Comparison of ENCODE assay signal across 21 mouse cellular contexts in genomic region chr9:66657116-66657758, GRCm38 (mm10). TPM values are rescaled to one million over a fixed set of nuclear protein-coding genes. Genes with fewer than 3 reads are reported as not detected.
DNase-seq lines count a peak whose midpoint lies in the region; ATAC-seq lines count a peak whose summit lies in the region.
"Had no signal": no experiment of that assay in that cellular context is flagged by ENCODE, and none has a peak within 500 bp of the region (broad histone marks: within the 10 kb centered on the region; RNA-seq: fewer than 3 reads in every experiment).

No protein-coding gene starts in this region.

- no peak overlapping the region for H3K4me3 ChIP-seq in intestine, embryonic 16.5 days (ENCODE audit: low read length)
- H3K4me3 ChIP-seq: embryonic facial prominence, embryonic 10.5 days; heart, embryonic 15.5 days; hindbrain, embryonic 13.5 days had no signal

- no peak overlapping the region for H3K27ac ChIP-seq in intestine, embryonic 16.5 days (ENCODE audit: low read length)
- H3K27ac ChIP-seq: embryonic facial prominence, embryonic 10.5 days; heart, embryonic 15.5 days; hindbrain, embryonic 13.5 days; hindbrain, postnatal 0 days had no signal

- WGBS in intestine, embryonic 16.5 days: 75% methylated on average over 7 of the region's 7 CpGs

- H3K9me3 ChIP-seq in intestine, embryonic 16.5 days (ENCODE audit: control insufficient read depth, low read length): no peaks in the 10 kb centered on the region
- H3K9me3 ChIP-seq: embryonic facial prominence, embryonic 10.5 days; heart, embryonic 15.5 days; hindbrain, embryonic 13.5 days had no signal

- no peaks in the 10 kb centered on the region for H3K36me3 ChIP-seq in intestine, embryonic 16.5 days (ENCODE audit: control insufficient read depth, insufficient read depth, low read length)
- H3K36me3 ChIP-seq: embryonic facial prominence, embryonic 10.5 days; heart, embryonic 15.5 days; hindbrain, embryonic 13.5 days had no signal

- H3K4me2 ChIP-seq in intestine, embryonic 16.5 days (ENCODE audit: low read depth, low read length): no peak overlapping the region
- H3K4me2 ChIP-seq: heart, embryonic 11.5 days; heart, embryonic 15.5 days; hindbrain, embryonic 13.5 days had no signal

- H3K9ac ChIP-seq in intestine, embryonic 16.5 days (ENCODE audit: low read depth, low read length): no peak overlapping the region
- H3K9ac ChIP-seq: heart, embryonic 15.5 days; hindbrain, embryonic 13.5 days had no signal

- peak; percentile 84 for DNase-seq in brain, adult 2 months (ENCODE audit: low read depth, low spot score)
- peak; percentile 76 for DNase-seq in cerebellum, adult 11 months
- DNase-seq in cerebellum, adult 8-10 months: peak; percentile 74
- peak; percentile 86 to 88 for DNase-seq in cerebellum, postnatal 14 days
- DNase-seq in gastrocnemius, postnatal 4 days (ENCODE audit: low spot score in 2 of 2): no peak
- DNase-seq in yolk sac, embryonic 10.5 days (ENCODE audit: low spot score): no peak
- DNase-seq: adrenal gland, postnatal 14 days; gastrocnemius, postnatal 36 days; heart, adult 18-20 months; heart, postnatal 14 days; kidney, adult 2 months had no signal

- no peaks in the 10 kb centered on the region for H3K27me3 ChIP-seq in intestine, embryonic 16.5 days (replicated peaks; ENCODE audit: control insufficient read depth, insufficient read depth, low read length)
- H3K27me3 ChIP-seq: CH12.LX; heart, embryonic 15.5 days; hindbrain, embryonic 13.5 days; Patski had no signal

- ATAC-seq in intestine, embryonic 16.5 days: no peak
- ATAC-seq: activated CD4-positive, CD25-positive, alpha-beta regulatory T cell, adult 4 months; forebrain, embryonic 14.5 days; hindbrain, postnatal 0 days; Patski had no signal

- H3K4me1 ChIP-seq in intestine, embryonic 16.5 days (ENCODE audit: control insufficient read depth, insufficient read depth, low read length): no peaks in the 10 kb centered on the region

RNA-seq across cellular contexts. Expression of gene Car12, which starts 56.2 kb away (rescaled TPM):
- 1 to 10 TPM; 1.4 to 2.2 TPM for total RNA-seq in gastrocnemius, postnatal 4 days (2021)
- polyA plus RNA-seq in intestine, embryonic 16.5 days (2015; fragmentation: Nextera tagmentation; extraction: Ambion mirVana): 5.4 and 6.2 TPM in 2 replicates
- total RNA-seq: heart, adult 18-20 months; heart, postnatal 14 days had no signal

Comparison
In these comparisons a context has a peak if more than half of its experiments do, and no peak if none do; other contexts are left out.
1. DNase-seq: peak in brain, adult 2 months (single experiment), cerebellum, adult 11 months (single experiment), cerebellum, adult 8-10 months (single experiment) and cerebellum, postnatal 14 days (2 of 2); none in gastrocnemius, postnatal 4 days (0 of 2) and yolk sac, embryonic 10.5 days (single experiment).